Mouse (Mus musculus) kidney, adult 2 months (tissue): ENCODE data around the gene Bpgm.

Experiments
- CTCF ChIP-seq: fragments of 200-500 bp; conservative IDR thresholded peaks from 2 replicates; pipeline ENCODE4 v1.5.1; 2011; ENCODE audit warnings: low read depth, mild to moderate bottlenecking, control low read depth, low read length, moderate library complexity, mixed read lengths; ENCODE audit not compliant: insufficient read depth, insufficient read length
- POLR2A ChIP-seq: fragments of 200-500 bp; IDR thresholded peaks from one replicate; pipeline ENCODE4 v1.6.1; 2011; ENCODE audit warnings: low read depth, low read length, control low read depth

DNA sequence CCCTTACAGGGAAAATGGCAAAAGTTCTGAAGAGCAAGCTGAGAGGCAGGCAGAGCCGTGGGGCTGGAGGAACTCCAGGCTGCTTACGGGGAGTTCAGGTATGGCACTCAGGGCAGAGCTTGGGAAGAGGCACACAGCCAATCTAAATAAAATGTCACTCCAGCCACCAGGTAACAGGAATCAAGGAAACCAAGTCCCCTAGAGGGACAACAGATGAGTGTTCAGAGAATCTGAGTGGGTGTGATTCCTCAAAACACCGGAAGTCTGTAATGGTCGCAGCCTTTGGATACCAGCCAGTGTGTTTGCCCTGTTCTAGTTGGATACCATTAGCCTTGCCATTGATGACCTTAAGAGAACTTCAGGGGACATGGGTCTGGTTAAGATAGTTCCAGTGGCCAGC, 66.9 kb downstream of the Bpgm start:
- no peak for TF ChIP-seq CTCF
- TF ChIP-seq POLR2A, result no peak
